Mouse (Mus musculus): ENCODE results near the gene Il10rb. TPM values are rescaled to one million over a fixed set of nuclear protein-coding genes. Genes with fewer than 3 reads are reported as not detected.
A peak's percentile ranks its signal among the peaks of the same experiment; 100 is the strongest.

Il10rb gene
- polyA plus RNA-seq, 1 experiment: 24.1 TPM

DNA sequence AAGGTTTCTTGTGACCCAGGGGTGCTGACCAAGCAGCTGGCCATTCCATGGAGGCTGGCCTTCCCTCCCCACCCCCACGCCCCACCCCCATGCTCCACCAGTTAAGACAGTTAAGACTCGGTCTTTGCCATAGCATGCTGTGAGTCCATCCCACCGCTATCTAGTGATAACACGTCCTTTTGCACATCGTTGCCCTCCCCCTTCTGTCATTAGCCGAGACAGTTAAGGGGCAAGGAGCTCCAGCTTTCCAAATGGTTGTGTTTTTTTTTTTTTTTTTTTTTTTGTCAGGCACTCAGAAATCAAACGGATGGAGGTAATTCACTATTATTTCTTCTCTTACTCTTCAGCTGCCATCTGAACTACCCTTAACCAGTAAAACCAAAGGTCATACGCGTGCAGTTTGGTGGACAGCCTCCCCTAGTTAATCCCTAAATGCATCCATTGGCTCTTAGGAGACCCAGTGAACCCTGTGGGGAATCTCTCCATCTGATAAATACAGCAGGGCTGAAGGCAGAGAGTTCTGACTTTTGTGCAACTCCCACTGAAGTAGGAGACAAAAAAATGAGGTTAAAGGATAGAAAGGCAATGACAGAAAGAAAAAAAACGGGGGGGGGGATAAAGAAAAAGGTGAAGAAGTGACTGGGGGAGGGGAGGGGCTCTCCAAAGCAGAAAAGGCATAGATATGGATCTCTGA lies 9.0 kb upstream of the Il10rb start:
- peaks cover 5% of the 10 kb centered on the region; the same call in 1 of the 2 replicates for H3K4me1 ChIP-seq (ENCODE audit: control insufficient read depth, insufficient read depth, low read length)
- no peak overlapping the region for H3K27ac ChIP-seq (ENCODE audit: control insufficient read depth, insufficient read depth, low read depth, low read length, poor library complexity)
- H3K4me3 ChIP-seq (replicated peaks; ENCODE audit: control insufficient read depth, low read depth, low read length): no peak overlapping the region
- WGBS: 65% methylated on average over 10 of the region's 10 CpGs
- TF ChIP-seq CTCF (IDR thresholded peaks at IDR 0.05; ENCODE audit: control insufficient read depth, insufficient read depth, low read length): no peak
- TF ChIP-seq POLR2A (IDR thresholded peaks at IDR 0.05; ENCODE audit: borderline replicate concordance, control insufficient read depth, low read depth, low read length): no peak

DNA sequence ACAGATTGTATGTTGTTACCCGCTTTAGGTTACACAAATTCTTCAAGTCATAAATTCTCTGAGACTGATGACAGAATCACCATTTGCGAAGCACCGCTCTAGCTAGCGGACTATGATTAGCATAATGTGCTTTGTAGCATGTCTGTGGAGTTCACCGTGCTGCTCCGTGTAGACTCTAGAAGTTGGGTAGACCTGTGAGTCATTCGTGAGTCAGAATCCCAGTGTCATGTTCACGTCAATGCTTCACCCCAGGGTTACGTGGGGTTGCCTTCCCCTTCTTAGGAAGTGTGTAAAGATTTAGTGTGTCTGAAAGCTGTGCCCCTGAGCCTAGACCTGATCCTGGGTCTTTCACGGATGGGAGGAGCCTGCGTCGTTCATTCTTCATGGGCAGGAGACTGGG lies 7.9 kb upstream of the Il10rb start:
- H3K4me3 ChIP-seq (replicated peaks; ENCODE audit: control insufficient read depth, low read depth, low read length): no peak overlapping the region
- H3K27ac ChIP-seq (ENCODE audit: control insufficient read depth, insufficient read depth, low read depth, low read length, poor library complexity): peak overlapping the region; percentile 86
- TF ChIP-seq POLR2A (IDR thresholded peaks at IDR 0.05; ENCODE audit: borderline replicate concordance, control insufficient read depth, low read depth, low read length) (no peak), CTCF (IDR thresholded peaks at IDR 0.05; ENCODE audit: control insufficient read depth, insufficient read depth, low read length) (no peak)
- H3K4me1 ChIP-seq (ENCODE audit: control insufficient read depth, insufficient read depth, low read length): peaks cover 5% of the 10 kb centered on the region; the same call in 1 of the 2 replicates
- 62% methylated on average over 12 of the region's 12 CpGs for WGBS

DNA sequence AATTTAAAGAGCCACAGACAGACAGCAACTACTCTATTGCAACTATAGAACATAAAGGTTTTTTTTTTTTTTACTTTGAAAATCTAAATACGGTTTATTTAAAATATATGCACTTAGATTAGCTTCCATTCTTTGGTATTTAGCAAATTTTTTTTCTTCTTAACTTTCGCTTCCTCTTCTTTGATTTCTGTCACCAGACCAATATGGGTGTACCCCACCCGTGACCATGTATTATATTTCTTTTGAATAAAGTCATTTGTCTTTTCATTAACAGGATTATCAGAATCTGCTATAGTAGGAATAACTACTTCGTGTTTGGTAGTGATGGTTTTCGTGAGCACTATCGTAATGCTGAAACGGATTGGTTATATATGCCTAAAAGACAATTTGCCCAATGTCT lies 7.0 kb upstream of the Il10rb start:
- Histone ChIP-seq H3K4me3 (replicated peaks; ENCODE audit: control insufficient read depth, low read depth, low read length) (no peak overlapping the region), H3K4me1 (ENCODE audit: control insufficient read depth, insufficient read depth, low read length) (peaks cover 5% of the 10 kb centered on the region; the same call in 1 of the 2 replicates), H3K27ac (ENCODE audit: control insufficient read depth, insufficient read depth, low read depth, low read length, poor library complexity) (peak overlapping the region; percentile 46; the same call in 1 of the 2 replicates)
- WGBS: 77% methylated on average over 7 of the region's 7 CpGs
- TF ChIP-seq POLR2A (IDR thresholded peaks at IDR 0.05; ENCODE audit: borderline replicate concordance, control insufficient read depth, low read depth, low read length): no peak
- no peak for TF ChIP-seq CTCF (IDR thresholded peaks at IDR 0.05; ENCODE audit: control insufficient read depth, insufficient read depth, low read length)

DNA sequence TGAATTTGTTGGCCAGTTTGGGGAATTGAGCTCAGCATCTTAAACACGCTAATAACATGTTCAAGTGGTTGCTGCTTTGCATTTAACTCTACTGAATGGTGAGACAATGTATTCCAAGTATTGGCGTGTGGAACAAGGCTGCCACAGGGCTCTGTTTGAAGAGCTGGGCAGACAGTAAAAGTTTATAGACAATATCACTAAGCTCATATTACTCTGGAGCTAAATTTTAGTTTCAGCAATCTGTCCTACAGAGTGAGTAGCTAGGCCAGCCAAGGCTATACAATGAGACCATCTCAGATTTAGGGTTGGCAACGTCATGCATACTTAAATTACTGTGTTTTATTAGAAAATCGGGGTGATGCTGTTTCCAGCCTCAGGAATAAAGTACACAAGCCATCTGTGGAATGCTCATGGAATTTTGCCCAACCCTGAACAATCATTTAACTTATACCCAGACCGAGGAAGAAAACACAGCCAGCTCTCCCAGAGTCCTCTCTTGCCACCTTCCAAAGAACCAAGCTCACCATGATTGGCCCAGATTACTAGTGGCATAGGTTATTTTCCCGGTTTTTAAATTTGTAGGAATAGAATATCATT lies 4.3 kb upstream of the Il10rb start:
- H3K27ac ChIP-seq (ENCODE audit: control insufficient read depth, insufficient read depth, low read depth, low read length, poor library complexity): no peak overlapping the region
- TF ChIP-seq POLR2A (IDR thresholded peaks at IDR 0.05; ENCODE audit: borderline replicate concordance, control insufficient read depth, low read depth, low read length) (no peak), CTCF (IDR thresholded peaks at IDR 0.05; ENCODE audit: control insufficient read depth, insufficient read depth, low read length) (no peak)
- 91% methylated on average over 6 of the region's 6 CpGs for WGBS
- no peak overlapping the region for H3K4me3 ChIP-seq (replicated peaks; ENCODE audit: control insufficient read depth, low read depth, low read length)
- peaks cover 4% of the 10 kb centered on the region; the same call in 1 of the 2 replicates for H3K4me1 ChIP-seq (ENCODE audit: control insufficient read depth, insufficient read depth, low read length)

DNA sequence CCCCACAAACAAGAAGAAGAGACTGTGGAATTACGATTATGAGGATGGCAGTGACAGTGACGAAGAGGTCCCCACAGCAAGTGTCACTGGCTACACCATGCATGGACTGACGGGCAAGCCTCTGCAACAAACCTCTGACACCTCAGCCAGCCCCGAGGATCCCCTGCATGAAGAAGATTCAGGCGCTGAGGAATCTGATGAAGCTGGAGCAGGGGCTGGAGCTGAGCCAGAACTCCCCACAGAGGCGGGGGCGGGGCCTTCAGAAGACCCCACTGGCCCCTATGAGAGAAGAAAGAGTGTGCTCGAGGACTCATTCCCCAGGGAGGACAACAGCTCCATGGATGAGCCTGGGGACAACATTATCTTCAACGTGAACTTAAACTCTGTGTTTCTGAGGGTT lies 2.2 kb upstream of the Il10rb start:
- H3K27ac ChIP-seq (ENCODE audit: control insufficient read depth, insufficient read depth, low read depth, low read length, poor library complexity): no peak overlapping the region
- no peak for TF ChIP-seq CTCF (IDR thresholded peaks at IDR 0.05; ENCODE audit: control insufficient read depth, insufficient read depth, low read length)
- no peak for TF ChIP-seq POLR2A (IDR thresholded peaks at IDR 0.05; ENCODE audit: borderline replicate concordance, control insufficient read depth, low read depth, low read length)
- peaks cover 4% of the 10 kb centered on the region; the same call in 1 of the 2 replicates for H3K4me1 ChIP-seq (ENCODE audit: control insufficient read depth, insufficient read depth, low read length)
- H3K4me3 ChIP-seq (replicated peaks; ENCODE audit: control insufficient read depth, low read depth, low read length): no peak overlapping the region
- WGBS: 83% methylated on average over 9 of the region's 9 CpGs

DNA sequence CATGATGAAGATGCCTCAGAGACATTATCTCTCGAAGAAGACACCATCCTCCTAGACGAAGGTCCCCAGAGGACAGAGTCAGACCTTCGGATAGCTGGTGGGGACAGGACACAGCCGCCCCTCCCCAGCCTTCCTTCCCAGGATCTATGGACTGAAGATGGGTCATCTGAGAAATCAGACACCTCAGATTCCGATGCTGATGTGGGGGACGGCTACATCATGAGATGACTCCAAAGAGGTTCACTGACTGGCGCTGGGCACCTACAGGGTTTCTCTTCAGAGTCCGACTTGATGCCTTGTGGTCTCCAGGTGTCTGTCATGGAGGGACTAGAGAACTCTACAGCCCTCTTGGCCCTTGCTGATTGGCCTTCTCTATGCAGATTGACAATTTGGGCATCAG lies 1.8 kb upstream of the Il10rb start:
- WGBS: 92% methylated on average over 8 of the region's 8 CpGs
- Histone ChIP-seq H3K4me1 (ENCODE audit: control insufficient read depth, insufficient read depth, low read length) (peaks cover 4% of the 10 kb centered on the region; the same call in 1 of the 2 replicates), H3K27ac (ENCODE audit: control insufficient read depth, insufficient read depth, low read depth, low read length, poor library complexity) (no peak overlapping the region), H3K4me3 (replicated peaks; ENCODE audit: control insufficient read depth, low read depth, low read length) (no peak overlapping the region)
- TF ChIP-seq CTCF (IDR thresholded peaks at IDR 0.05; ENCODE audit: control insufficient read depth, insufficient read depth, low read length): no peak
- no peak for TF ChIP-seq POLR2A (IDR thresholded peaks at IDR 0.05; ENCODE audit: borderline replicate concordance, control insufficient read depth, low read depth, low read length)

DNA sequence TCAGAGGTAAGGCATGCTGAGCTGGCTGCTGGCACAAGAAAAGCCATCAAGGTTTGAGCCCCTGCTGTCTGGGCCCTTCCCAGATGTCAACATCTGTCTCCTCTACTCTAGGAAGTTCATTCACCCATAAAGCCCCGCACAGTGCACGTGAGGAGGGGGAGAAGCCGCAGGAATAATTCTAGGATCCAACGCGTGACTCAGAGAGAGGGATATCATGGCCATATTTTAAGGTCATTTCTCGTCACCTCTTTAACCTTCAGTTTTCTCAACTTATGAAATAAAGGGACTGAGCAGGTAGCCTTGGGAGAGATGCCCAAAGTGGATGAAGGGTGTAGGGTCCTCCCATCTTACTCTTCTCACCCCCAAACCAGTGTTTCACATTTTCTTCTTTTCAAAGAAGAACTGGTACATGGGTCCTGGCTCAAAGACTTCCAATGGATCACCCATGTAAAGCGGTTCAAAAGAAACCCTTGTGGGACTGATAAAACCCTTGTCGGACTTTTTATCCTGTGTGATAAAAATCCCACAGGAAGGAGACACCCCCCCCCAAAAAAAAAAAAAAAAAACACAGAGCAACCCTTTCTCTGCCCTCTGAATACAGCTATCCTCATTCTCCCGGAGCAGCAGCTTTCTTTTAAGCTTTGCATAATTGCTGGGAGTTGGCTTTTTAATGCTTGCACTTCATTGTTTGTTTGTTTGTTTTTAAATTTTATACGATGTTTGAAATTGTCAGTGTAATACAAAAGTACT lies 961 bp upstream of the Il10rb start:
- Histone ChIP-seq H3K4me3 (replicated peaks; ENCODE audit: control insufficient read depth, low read depth, low read length) (no peak overlapping the region), H3K4me1 (ENCODE audit: control insufficient read depth, insufficient read depth, low read length) (peaks cover 4% of the 10 kb centered on the region; the same call in 1 of the 2 replicates), H3K27ac (ENCODE audit: control insufficient read depth, insufficient read depth, low read depth, low read length, poor library complexity) (no peak overlapping the region)
- no peak for TF ChIP-seq CTCF (IDR thresholded peaks at IDR 0.05; ENCODE audit: control insufficient read depth, insufficient read depth, low read length)
- TF ChIP-seq POLR2A (IDR thresholded peaks at IDR 0.05; ENCODE audit: borderline replicate concordance, control insufficient read depth, low read depth, low read length): no peak
- WGBS: 68% methylated on average over 10 of the region's 10 CpGs
